Mouse (Mus musculus): ENCODE data around the gene Nanp. TPM values are rescaled to one million over a fixed set of nuclear protein-coding genes. Genes with fewer than 3 reads are reported as not detected.

The Nanp gene
- polyA plus RNA-seq, 1 experiment from 2014 or later, result 64.2 TPM

DNA sequence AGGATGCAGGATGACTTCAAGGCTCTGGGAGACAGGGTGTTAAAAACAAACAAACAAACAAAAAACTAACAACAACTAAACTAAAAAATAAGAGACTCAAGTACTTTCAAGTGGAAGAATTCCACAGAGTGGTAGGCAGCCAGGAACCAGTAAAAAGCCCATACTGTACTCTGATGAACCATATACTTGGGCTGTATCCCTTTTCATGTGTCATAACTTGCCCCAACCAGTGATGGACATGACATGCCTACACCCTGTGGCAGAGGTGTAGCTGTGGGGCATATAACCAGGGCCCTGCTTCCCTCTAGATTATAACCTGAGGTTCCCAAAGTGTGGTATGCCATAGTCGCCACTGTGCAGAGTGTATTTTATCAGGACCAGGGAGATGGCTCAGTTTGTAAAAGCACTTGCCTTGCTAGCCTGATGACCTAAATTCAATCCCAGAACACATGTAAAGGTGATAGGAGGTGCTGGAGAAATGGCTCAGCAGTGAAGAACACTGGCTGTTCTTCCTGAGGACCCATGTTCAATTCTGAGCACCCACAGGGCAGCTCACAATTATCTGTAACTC lies 29.6 kb downstream of the Nanp start:
- no peaks in the 10 kb centered on the region for H3K36me3 ChIP-seq (ENCODE audit: control insufficient read depth, insufficient read depth)
- H3K27ac ChIP-seq (ENCODE audit: low read depth, low read length), result no peak overlapping the region
- peak overlapping the region; percentile 66 for H3K4me3 ChIP-seq (ENCODE audit: low read depth, low read length)
- H3K4me1 ChIP-seq (replicated peaks; ENCODE audit: control insufficient read depth, insufficient read depth, low read length), result 0 out of 2 replicates have a peak, but pooled peaks cover 5% of the 10 kb centered on the region
- peak overlapping the region; percentile 78; the same call in 1 of the 2 replicates for H3K9ac ChIP-seq (ENCODE audit: low read depth, low read length)
- H3K27me3 ChIP-seq (replicated peaks; ENCODE audit: control insufficient read depth, insufficient read depth, low read length), result 0 out of 2 replicates have a peak, but pooled peaks cover 13% of the 10 kb centered on the region
- peak overlapping the region; percentile 93 for H3K4me2 ChIP-seq (replicated peaks; ENCODE audit: low read depth)
- ATAC-seq, result 0 out of 2 replicates have a peak, but pooled peaks have one; percentile 17
- no peak for TF ChIP-seq CTCF (IDR thresholded peaks at IDR 0.05; ENCODE audit: low read depth)
- H3K9me3 ChIP-seq (ENCODE audit: control insufficient read depth), result no peaks in the 10 kb centered on the region
- 87% methylated on average over 1 of the region's 1 CpGs for WGBS

DNA sequence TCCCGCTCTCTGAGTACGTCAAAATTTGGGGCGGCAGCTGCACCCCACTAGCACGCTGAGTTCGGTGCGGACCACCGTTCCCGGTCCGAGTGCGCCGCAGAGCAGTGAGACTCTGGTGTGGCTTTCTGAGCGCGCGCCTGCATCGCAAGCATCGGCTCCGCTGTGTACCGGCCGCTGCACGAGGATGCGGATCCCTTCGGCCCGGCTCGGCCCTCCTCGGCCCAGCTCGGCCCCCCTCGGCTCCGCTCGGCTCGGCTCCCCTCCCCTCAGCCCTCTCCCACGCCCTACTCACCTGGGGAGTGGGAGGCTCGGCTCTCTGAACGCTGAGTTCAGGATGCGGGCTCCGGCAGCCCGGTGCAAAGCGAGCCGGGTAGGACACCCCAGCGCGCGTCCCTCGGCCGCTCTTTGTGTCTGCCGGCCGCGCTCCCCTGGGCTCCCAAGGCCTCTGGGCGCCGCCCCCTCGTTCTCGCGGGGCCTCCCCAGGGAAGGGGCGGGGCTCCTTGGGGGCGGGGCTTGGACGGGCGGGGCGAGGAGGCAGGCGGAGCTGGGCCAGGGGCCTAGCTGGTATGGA lies 30.2 kb downstream of the Nanp start:
- H3K27me3 ChIP-seq (replicated peaks; ENCODE audit: control insufficient read depth, insufficient read depth, low read length), result 0 out of 2 replicates have a peak, but pooled peaks cover 13% of the 10 kb centered on the region
- WGBS, result 0% methylated on average over 51 of the region's 57 CpGs

DNA sequence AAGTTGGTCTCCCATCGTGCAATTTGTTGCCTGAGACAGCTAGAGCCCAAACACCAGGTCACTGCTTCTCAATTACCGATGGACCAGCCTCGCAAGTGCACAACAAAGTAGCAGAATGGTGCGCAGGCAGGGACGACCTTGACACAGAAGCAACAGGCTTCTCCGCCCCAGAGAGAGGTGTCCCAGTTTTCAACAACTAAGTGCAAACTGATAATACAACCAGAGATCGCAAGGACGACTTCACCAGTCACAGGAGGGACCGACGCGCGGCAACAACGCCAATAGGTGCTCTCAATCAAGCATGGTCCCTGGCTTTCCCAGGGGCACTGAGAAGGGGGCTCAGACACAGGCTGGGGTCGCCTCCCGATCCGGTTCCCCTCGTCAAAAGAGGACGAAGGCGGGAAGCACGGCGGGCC lies 30.7 kb downstream of the Nanp start:
- WGBS, result under 1% methylated on average over 21 of the region's 21 CpGs
- Histone ChIP-seq H3K36me3 (ENCODE audit: control insufficient read depth, insufficient read depth) (no peaks in the 10 kb centered on the region), H3K9me3 (ENCODE audit: control insufficient read depth) (no peaks in the 10 kb centered on the region), H3K27ac (ENCODE audit: low read depth, low read length) (no peak overlapping the region), H3K4me2 (replicated peaks; ENCODE audit: low read depth) (peak overlapping the region; percentile 93), H3K4me3 (ENCODE audit: low read depth, low read length) (peak overlapping the region; percentile 66), H3K27me3 (replicated peaks; ENCODE audit: control insufficient read depth, insufficient read depth, low read length) (0 out of 2 replicates have a peak, but pooled peaks cover 13% of the 10 kb centered on the region), H3K4me1 (replicated peaks; ENCODE audit: control insufficient read depth, insufficient read depth, low read length) (0 out of 2 replicates have a peak, but pooled peaks cover 5% of the 10 kb centered on the region), H3K9ac (ENCODE audit: low read depth, low read length) (peak overlapping the region; percentile 78)
- TF ChIP-seq CTCF (IDR thresholded peaks at IDR 0.05; ENCODE audit: low read depth), result no peak
- ATAC-seq, result no peak

More for the DNA sequence above, 30.2 kb downstream of the Nanp start:
- H3K4me2 ChIP-seq (replicated peaks; ENCODE audit: low read depth), result peak overlapping the region; percentile 93
- ATAC-seq, result peak; percentile 92
- no peak for TF ChIP-seq CTCF (IDR thresholded peaks at IDR 0.05; ENCODE audit: low read depth)
- no peaks in the 10 kb centered on the region for H3K9me3 ChIP-seq (ENCODE audit: control insufficient read depth)
- 0 out of 2 replicates have a peak, but pooled peaks cover 5% of the 10 kb centered on the region for H3K4me1 ChIP-seq (replicated peaks; ENCODE audit: control insufficient read depth, insufficient read depth, low read length)
- H3K4me3 ChIP-seq (ENCODE audit: low read depth, low read length), result peak overlapping the region; percentile 66
- H3K36me3 ChIP-seq (ENCODE audit: control insufficient read depth, insufficient read depth), result no peaks in the 10 kb centered on the region
- H3K27ac ChIP-seq (ENCODE audit: low read depth, low read length), result no peak overlapping the region
- H3K9ac ChIP-seq (ENCODE audit: low read depth, low read length), result peak overlapping the region; percentile 78

DNA sequence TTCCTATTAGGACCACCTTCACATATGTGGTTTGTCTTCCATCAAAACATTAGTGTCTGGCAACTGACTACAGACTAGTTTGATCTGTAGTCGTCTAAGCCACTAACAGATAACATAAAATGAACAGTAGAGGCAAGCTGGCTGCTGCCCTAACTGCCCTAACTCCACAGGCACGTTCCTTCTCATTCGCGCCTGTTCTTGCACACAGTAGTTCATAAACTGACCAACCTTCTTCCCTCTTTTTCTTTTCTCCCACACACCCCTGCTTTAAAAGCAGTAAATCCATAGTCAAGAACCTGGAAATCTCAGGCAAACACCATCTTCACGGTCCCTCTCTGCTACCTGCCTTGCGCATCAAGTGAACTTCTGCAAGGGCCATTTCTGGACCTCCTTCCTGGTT lies 31.2 kb downstream of the Nanp start:
- no peak for ATAC-seq
- no peak overlapping the region for H3K27ac ChIP-seq (ENCODE audit: low read depth, low read length)
- no peaks in the 10 kb centered on the region for H3K9me3 ChIP-seq (ENCODE audit: control insufficient read depth)
- H3K9ac ChIP-seq (ENCODE audit: low read depth, low read length), result no peak overlapping the region
- 35% methylated on average over 6 of the region's 6 CpGs for WGBS
- H3K27me3 ChIP-seq (replicated peaks; ENCODE audit: control insufficient read depth, insufficient read depth, low read length), result 0 out of 2 replicates have a peak, but pooled peaks cover 13% of the 10 kb centered on the region
- no peaks in the 10 kb centered on the region for H3K36me3 ChIP-seq (ENCODE audit: control insufficient read depth, insufficient read depth)
- 0 out of 2 replicates have a peak, but pooled peaks cover 5% of the 10 kb centered on the region for H3K4me1 ChIP-seq (replicated peaks; ENCODE audit: control insufficient read depth, insufficient read depth, low read length)
- TF ChIP-seq CTCF (IDR thresholded peaks at IDR 0.05; ENCODE audit: low read depth), result no peak
- peak overlapping the region; percentile 66 for H3K4me3 ChIP-seq (ENCODE audit: low read depth, low read length)
- peak overlapping the region; percentile 93 for H3K4me2 ChIP-seq (replicated peaks; ENCODE audit: low read depth)

DNA sequence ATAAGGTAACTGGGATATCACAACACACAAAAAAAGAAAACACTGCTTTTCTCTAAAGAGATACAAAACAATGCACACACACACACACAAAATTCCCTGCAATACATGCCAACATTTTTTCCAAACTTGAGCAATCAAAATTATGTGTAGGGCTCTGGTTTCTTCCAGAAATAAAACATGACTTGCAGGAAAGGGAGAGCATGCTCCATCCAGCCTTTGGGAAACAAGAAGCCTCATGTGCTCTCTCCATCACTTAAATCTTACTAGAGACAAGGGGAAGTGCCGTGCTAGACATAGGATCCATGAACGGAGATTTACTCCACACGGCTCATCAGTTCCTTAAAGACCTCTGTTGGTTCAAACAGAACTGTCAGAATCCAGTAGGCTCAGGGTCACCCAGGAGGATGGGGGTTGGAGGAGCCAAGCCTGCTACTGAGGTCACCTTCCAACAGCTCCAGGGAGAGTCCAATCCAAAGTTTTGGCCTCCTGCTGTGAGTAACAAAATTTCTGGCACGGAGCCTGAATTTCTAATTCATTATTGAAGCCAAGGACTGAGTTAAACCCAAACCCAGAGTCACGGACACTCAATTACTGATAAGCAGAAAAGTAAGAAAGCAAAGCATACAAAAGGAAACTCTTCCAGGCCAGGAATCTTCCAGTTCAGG lies 32.8 kb downstream of the Nanp start:
- H3K4me3 ChIP-seq (ENCODE audit: low read depth, low read length), result no peak overlapping the region
- no peaks in the 10 kb centered on the region for H3K9me3 ChIP-seq (ENCODE audit: control insufficient read depth)
- ATAC-seq, result no peak
- H3K4me1 ChIP-seq (replicated peaks; ENCODE audit: control insufficient read depth, insufficient read depth, low read length), result 0 out of 2 replicates have a peak, but pooled peaks cover 5% of the 10 kb centered on the region
- H3K4me2 ChIP-seq (replicated peaks; ENCODE audit: low read depth), result no peak overlapping the region
- H3K27me3 ChIP-seq (replicated peaks; ENCODE audit: control insufficient read depth, insufficient read depth, low read length), result 0 out of 2 replicates have a peak, but pooled peaks cover 13% of the 10 kb centered on the region
- no peaks in the 10 kb centered on the region for H3K36me3 ChIP-seq (ENCODE audit: control insufficient read depth, insufficient read depth)
- 81% methylated on average over 5 of the region's 5 CpGs for WGBS
- no peak for TF ChIP-seq CTCF (IDR thresholded peaks at IDR 0.05; ENCODE audit: low read depth)
- H3K27ac ChIP-seq (ENCODE audit: low read depth, low read length), result no peak overlapping the region
- no peak overlapping the region for H3K9ac ChIP-seq (ENCODE audit: low read depth, low read length)

DNA sequence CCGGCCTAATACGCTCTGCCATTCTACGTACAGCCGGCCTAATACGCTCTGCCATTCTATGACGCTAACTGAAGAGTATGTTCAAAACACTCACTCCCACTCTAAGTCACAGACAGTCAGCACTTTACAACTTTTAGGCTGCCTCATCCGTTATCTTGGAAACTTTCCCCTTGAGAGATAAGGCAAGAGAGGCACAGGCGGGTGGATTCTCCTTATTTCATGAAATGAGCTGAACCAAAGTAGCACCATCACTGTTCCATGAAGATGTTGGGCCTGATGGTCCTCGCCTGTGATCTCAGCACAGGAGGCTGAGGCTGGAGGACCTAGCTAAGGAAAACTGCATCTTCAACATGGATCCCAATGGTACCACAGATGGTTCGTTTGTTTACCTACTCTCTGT lies 34.8 kb downstream of the Nanp start:
- 86% methylated on average over 10 of the region's 10 CpGs for WGBS

More for the DNA sequence above, 34.8 kb downstream of the Nanp start:
- H3K4me3 ChIP-seq (ENCODE audit: low read depth, low read length), result no peak overlapping the region
- H3K9me3 ChIP-seq (ENCODE audit: control insufficient read depth), result no peaks in the 10 kb centered on the region
- no peaks in the 10 kb centered on the region for H3K36me3 ChIP-seq (ENCODE audit: control insufficient read depth, insufficient read depth)
- 0 out of 2 replicates have a peak, but pooled peaks cover 5% of the 10 kb centered on the region for H3K4me1 ChIP-seq (replicated peaks; ENCODE audit: control insufficient read depth, insufficient read depth, low read length)
- TF ChIP-seq CTCF (IDR thresholded peaks at IDR 0.05; ENCODE audit: low read depth), result no peak
- H3K27ac ChIP-seq (ENCODE audit: low read depth, low read length), result no peak overlapping the region
- no peak for ATAC-seq
- H3K9ac ChIP-seq (ENCODE audit: low read depth, low read length), result no peak overlapping the region
- H3K4me2 ChIP-seq (replicated peaks; ENCODE audit: low read depth), result no peak overlapping the region
- 0 out of 2 replicates have a peak, but pooled peaks cover 13% of the 10 kb centered on the region for H3K27me3 ChIP-seq (replicated peaks; ENCODE audit: control insufficient read depth, insufficient read depth, low read length)
